Mouse (Mus musculus): ENCODE measurements at regions not wholly inside any gene's neighbourhood (a gene's known extent, or its start where the extent isn't known, plus 50 kb on each side); places are given as distances from the start of the nearest gene placed in this dataset.

DNA sequence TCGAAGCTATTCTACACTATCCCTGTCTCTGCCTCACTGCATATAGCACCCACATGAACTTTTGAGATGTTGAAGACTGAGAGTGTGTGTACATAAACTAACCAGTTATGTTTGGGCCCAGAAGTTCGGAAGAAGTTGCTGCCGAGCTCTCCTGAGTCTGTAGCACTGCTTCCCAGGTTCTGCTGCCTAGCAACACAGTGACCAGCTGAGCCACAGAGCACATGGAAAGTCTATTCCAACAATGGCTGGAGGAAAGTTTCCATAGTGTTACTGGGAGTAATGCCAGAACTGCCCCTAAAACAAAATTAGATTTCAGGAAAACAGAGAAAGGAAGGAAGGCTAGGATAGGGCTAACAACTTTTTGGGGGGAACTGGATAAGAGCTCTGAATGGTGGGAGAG is 489.2 kb upstream of the Marcks start:
- Histone ChIP-seq H3K9ac (no peak overlapping the region), H3K27ac (replicated peaks) (no peak overlapping the region), H3K4me3 (replicated peaks) (no peak overlapping the region), H3K36me3 (replicated peaks) (no peaks in the 10 kb centered on the region), H3K4me1 (replicated peaks) (no peaks in the 10 kb centered on the region), H3K9me3 (replicated peaks) (no peaks in the 10 kb centered on the region), H3K27me3 (no peaks in the 10 kb centered on the region), H3K4me2 (no peak overlapping the region)
- ATAC-seq (ENCODE audit: insufficient read depth), result no peak
- 55% methylated on average over 3 of the region's 3 CpGs for WGBS (ENCODE audit: insufficient replicate concordance)

DNA sequence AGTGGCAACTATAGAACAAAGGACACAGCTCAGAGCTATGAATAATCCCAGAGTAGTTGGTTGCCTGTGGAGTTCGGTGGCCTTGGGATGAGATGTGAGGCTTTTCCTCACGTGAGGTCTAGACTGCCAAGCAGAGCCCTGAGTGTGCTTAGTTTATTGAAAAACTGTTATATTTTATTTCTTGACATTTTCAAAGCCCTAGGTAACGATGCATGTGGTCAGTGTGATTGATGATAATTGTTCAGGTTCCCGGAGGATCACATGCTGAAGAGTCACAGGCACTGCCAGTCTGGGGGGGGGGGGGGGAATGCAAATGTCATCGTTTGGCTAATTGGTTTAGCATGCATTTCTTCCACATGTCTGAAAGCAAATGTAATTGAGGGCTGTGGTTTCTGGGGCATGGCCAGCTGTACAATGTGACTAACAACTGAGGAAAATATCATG is 488.1 kb upstream of the Marcks start:
- Histone ChIP-seq H3K9ac (no peak overlapping the region), H3K27me3 (no peaks in the 10 kb centered on the region), H3K4me2 (no peak overlapping the region), H3K36me3 (replicated peaks) (no peaks in the 10 kb centered on the region), H3K4me3 (replicated peaks) (no peak overlapping the region), H3K4me1 (replicated peaks) (no peaks in the 10 kb centered on the region), H3K9me3 (replicated peaks) (no peaks in the 10 kb centered on the region), H3K27ac (replicated peaks) (no peak overlapping the region)
- ATAC-seq (ENCODE audit: insufficient read depth), result no peak
- WGBS (ENCODE audit: insufficient replicate concordance), result 58% methylated on average over 5 of the region's 5 CpGs

DNA sequence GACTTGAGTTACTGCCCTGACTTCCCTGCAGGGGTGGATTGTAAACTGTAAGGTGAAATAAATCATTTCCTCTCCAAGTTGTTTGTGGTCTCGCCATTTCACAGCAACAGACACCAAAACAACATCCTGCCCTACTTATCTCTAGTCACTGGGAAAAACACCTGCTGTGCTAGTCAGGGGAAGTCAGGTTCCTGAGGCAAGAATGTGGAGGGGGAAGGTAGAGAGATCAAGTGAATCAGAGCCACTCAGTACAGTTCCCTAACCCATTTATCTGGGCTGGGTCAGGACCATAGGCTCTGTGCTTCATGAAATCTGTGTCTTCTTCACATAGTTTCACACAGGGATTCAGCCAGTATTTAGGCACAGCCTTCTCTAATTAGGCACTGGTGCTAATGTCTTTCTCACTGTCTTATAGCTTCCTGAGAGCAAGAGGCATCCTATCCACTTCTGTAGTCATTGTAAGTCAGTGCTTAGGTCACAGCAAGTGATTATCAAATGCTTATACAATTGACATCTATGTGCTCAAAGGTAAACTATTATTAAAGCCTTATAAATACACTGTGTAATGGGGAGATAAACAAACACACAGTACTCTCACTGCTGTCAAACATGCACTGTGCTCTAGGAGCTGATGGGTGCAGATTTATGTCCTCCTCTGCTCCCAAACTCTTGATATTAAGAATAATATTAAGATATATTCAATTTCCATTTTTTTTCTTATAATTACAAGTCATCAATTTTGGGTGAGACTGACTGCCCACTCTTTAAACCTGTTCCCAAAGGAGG is 487.4 kb upstream of the Marcks start:
- WGBS (ENCODE audit: insufficient replicate concordance), result 19% methylated on average over 1 of the region's 1 CpGs
- ATAC-seq (ENCODE audit: insufficient read depth), result no peak
- Histone ChIP-seq H3K27me3 (no peaks in the 10 kb centered on the region), H3K4me2 (no peak overlapping the region), H3K9me3 (replicated peaks) (no peaks in the 10 kb centered on the region), H3K9ac (no peak overlapping the region), H3K4me1 (replicated peaks) (no peaks in the 10 kb centered on the region), H3K4me3 (replicated peaks) (no peak overlapping the region), H3K36me3 (replicated peaks) (no peaks in the 10 kb centered on the region), H3K27ac (replicated peaks) (no peak overlapping the region)

DNA sequence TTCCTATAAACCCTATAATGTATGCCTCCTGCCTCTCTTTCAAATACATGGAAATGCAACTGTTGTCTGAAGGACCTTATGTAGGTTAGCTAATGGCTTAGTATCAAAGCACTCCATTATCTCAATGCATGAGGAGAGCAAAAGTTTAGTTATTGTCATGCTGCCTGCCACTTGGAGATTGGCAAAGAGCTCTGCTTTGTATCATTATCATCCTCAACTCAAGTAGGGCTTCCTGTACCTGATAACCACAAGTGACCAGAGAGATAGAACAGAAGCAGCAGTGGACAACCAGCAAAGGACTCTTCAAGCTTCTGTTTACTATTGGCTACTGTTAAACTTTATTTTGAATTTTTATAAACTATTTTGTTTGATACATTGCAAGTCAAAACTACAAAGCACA is 484.3 kb upstream of the Marcks start:
- H3K27ac ChIP-seq (replicated peaks), result no peak overlapping the region
- no peak overlapping the region for H3K9ac ChIP-seq
- ATAC-seq (ENCODE audit: insufficient read depth), result no peak
- no peaks in the 10 kb centered on the region for H3K9me3 ChIP-seq (replicated peaks)
- H3K4me1 ChIP-seq (replicated peaks), result no peaks in the 10 kb centered on the region
- H3K27me3 ChIP-seq, result no peaks in the 10 kb centered on the region
- no peak overlapping the region for H3K4me2 ChIP-seq
- H3K36me3 ChIP-seq (replicated peaks), result no peaks in the 10 kb centered on the region
- no peak overlapping the region for H3K4me3 ChIP-seq (replicated peaks)

DNA sequence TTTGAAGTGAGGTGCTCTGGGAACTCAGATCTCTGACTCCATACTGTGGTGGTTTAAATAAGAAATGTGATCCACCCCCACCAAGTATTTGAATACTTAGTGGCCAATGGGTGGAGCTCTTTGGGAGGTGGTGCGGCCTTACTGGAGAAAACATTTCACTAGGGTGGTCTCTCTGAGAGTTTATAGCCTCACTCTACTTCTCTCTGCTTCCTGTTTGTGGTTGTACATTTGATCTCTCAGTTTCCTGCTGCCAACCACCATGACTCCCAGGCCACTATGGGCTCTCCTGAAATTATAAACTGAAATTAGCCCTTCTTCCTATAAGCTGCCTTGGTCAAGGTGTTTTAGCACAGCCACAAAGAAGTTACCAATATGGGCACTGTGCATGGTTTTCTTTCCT is 479.9 kb upstream of the Marcks start:
- Histone ChIP-seq H3K4me1 (replicated peaks) (no peaks in the 10 kb centered on the region), H3K4me2 (no peak overlapping the region), H3K4me3 (replicated peaks) (no peak overlapping the region), H3K9ac (no peak overlapping the region), H3K27ac (replicated peaks) (no peak overlapping the region), H3K9me3 (replicated peaks) (no peaks in the 10 kb centered on the region), H3K27me3 (no peaks in the 10 kb centered on the region), H3K36me3 (replicated peaks) (no peaks in the 10 kb centered on the region)
- 48% methylated on average over 1 of the region's 1 CpGs for whole genome bisulfite sequencing (ENCODE audit: insufficient replicate concordance)
- no peak for ATAC-seq (ENCODE audit: insufficient read depth)

DNA sequence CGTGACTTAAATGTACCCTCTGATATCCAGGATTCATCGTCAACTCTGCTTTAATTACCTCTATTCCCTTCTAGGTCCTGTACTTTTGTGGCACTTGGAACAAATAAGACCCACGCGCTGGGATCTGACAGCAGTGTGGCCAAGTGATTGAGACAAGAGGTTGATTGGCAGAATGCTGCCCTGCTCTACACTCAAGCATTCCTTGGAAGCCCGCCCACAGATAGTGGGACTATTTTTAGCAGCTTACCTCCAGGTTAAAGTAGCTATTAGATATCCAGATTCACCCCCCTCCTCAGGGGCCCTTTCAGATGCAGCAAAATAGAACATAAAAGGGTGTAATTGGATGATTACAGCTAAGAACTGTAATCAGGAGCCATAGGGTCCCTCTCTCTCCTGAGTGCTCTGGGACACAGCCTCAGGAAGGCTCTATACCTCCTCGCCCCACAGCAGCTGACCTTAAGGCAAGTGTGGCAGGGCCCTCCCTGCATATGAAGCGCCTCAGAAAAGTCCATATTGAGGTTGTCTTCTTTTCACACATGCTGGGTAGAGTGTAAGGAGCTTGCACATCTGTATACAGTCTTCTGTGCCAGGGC is 479.1 kb upstream of the Marcks start:
- Histone ChIP-seq H3K9me3 (replicated peaks) (no peaks in the 10 kb centered on the region), H3K4me1 (replicated peaks) (no peaks in the 10 kb centered on the region), H3K27me3 (no peaks in the 10 kb centered on the region), H3K36me3 (replicated peaks) (no peaks in the 10 kb centered on the region), H3K4me2 (no peak overlapping the region), H3K4me3 (replicated peaks) (no peak overlapping the region), H3K27ac (replicated peaks) (no peak overlapping the region), H3K9ac (no peak overlapping the region)
- WGBS (ENCODE audit: insufficient replicate concordance), result 57% methylated on average over 7 of the region's 7 CpGs
- ATAC-seq (ENCODE audit: insufficient read depth), result no peak

DNA sequence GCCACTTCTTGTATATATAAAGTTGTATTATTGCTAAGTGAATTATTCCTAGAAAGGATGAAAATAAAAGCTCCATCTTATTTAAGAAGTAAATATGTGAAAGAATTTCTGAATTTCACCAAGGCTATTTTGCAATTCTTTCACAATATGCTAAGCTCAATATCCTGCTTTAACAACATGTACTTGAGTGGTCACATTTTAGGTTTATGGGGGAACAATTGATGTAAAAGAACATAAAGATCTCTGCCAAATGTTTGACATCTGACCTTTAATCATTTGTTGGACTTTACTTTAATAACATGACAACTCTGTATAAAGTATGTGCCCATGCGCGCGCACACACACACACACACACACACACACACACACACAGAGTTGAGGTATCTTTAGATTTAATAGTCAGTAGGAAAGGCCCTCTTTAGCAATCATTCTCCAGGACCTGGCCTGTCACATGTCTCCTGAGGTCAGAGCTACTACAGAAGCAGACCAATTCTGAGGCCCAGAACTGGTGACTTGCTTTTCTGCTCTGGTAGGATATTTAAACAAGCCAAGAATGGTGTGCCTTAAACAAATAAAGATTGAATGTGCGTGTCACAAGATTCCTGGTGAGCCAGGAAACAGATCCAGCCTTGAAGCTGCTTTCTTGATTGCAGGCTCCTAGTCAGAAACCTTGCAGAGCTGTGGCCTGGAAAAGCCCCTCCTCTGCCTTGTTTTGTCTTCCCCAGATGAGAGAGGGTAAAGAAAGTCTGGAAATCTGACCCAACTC is 477.4 kb upstream of the Marcks start:
- no peak for ATAC-seq (ENCODE audit: insufficient read depth)
- Histone ChIP-seq H3K27me3 (no peaks in the 10 kb centered on the region), H3K36me3 (replicated peaks) (no peaks in the 10 kb centered on the region), H3K27ac (replicated peaks) (no peak overlapping the region), H3K4me2 (no peak overlapping the region), H3K9ac (no peak overlapping the region), H3K9me3 (replicated peaks) (no peaks in the 10 kb centered on the region), H3K4me1 (replicated peaks) (no peaks in the 10 kb centered on the region), H3K4me3 (replicated peaks) (no peak overlapping the region)
- whole genome bisulfite sequencing (ENCODE audit: insufficient replicate concordance), result 66% methylated on average over 4 of the region's 4 CpGs

DNA sequence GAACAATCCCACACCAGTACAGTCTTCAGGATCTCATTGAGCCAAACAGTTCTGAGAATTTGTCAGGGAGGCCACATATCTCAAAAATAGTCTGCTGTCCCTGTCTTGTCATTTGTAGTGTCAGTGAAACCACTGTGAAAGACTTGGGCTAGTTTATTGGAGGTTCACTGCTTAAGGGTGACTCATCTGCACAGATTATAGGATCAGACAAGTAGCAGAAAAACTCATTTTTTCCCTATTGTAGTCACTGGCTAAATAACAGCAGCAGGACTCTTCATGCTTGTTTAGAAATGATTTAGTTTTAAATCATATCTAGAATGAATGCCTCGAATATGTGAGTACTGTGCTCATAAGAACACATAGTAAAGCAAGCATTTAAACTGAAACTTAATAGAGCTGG is 475.2 kb upstream of the Marcks start:
- Histone ChIP-seq H3K27me3 (no peaks in the 10 kb centered on the region), H3K9ac (no peak overlapping the region), H3K36me3 (replicated peaks) (no peaks in the 10 kb centered on the region), H3K27ac (replicated peaks) (no peak overlapping the region), H3K4me1 (replicated peaks) (no peaks in the 10 kb centered on the region), H3K9me3 (replicated peaks) (no peaks in the 10 kb centered on the region), H3K4me2 (no peak overlapping the region), H3K4me3 (replicated peaks) (no peak overlapping the region)
- 21% methylated on average over 1 of the region's 1 CpGs for WGBS (ENCODE audit: insufficient replicate concordance)
- ATAC-seq (ENCODE audit: insufficient read depth), result no peak

DNA sequence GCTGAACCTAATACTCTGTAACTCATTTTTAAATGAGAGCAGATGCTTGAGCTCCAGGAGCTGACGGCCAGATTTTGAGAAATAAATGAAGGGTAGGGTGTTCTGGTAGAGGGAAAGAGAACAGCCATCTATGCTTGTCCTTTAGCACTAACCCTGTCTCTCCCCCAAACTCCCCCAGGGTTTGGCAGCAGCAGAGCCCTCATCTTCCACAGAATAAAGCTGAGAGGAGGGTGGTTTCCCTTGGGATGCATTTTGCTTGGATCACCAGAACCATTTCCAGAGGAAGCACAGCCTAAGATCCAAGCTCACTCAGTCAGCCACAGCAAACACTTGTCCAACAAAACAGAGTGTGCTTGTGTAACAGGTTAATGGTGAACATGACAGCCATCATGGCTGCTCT is 464.8 kb upstream of the Marcks start:
- WGBS (ENCODE audit: insufficient replicate concordance), result 58% methylated on average over 1 of the region's 1 CpGs
- H3K4me1 ChIP-seq (replicated peaks), result no peaks in the 10 kb centered on the region
- H3K4me2 ChIP-seq, result no peak overlapping the region
- ATAC-seq (ENCODE audit: insufficient read depth), result no peak
- H3K9me3 ChIP-seq (replicated peaks), result no peaks in the 10 kb centered on the region
- H3K9ac ChIP-seq, result no peak overlapping the region
- H3K27ac ChIP-seq (replicated peaks), result no peak overlapping the region
- no peak overlapping the region for H3K4me3 ChIP-seq (replicated peaks)
- no peaks in the 10 kb centered on the region for H3K27me3 ChIP-seq
- H3K36me3 ChIP-seq (replicated peaks), result no peaks in the 10 kb centered on the region

DNA sequence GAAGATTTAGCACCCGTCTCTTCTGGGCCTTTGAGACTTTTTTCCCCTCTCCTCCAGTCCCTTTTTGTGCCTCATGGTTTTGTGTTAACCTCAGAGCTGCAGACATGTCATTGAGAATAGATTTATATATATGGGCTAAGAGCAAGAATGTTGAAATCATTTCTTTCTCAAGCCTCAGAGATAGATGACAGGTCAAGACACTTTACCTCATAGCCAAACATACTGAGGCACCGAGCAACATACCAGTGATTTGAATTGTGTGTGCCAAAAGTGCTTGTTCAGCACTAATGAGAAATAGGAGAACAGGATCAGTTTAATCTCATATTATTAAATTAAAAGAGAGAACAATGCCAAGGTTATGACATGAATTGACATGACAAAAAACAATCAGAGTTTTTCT is 464.2 kb upstream of the Marcks start:
- Histone ChIP-seq H3K4me3 (replicated peaks) (no peak overlapping the region), H3K36me3 (replicated peaks) (no peaks in the 10 kb centered on the region), H3K27ac (replicated peaks) (no peak overlapping the region), H3K27me3 (no peaks in the 10 kb centered on the region), H3K9ac (no peak overlapping the region), H3K4me1 (replicated peaks) (no peaks in the 10 kb centered on the region), H3K9me3 (replicated peaks) (no peaks in the 10 kb centered on the region), H3K4me2 (no peak overlapping the region)
- ATAC-seq (ENCODE audit: insufficient read depth), result no peak
- 32% methylated on average over 2 of the region's 2 CpGs for WGBS (ENCODE audit: insufficient replicate concordance)

DNA sequence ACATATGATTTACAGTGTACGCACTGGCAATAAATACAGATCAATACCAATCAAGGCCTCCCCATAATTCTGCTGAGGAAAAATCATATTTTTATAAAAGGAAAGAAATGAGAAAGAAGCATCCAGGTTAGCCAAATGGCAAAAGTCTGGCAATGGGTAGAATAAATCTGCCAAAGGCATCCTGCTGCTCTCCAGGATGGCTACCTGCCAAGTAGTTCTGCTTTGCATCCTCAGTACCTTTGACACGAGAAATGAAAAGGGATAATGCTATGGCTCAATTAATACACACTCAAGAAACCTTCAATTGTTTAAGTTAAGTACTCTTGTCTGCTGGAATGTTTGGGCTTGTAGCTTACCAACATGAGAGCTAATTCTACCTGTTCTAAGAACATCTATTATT is 451.2 kb upstream of the Marcks start:
- no peaks in the 10 kb centered on the region for H3K9me3 ChIP-seq (replicated peaks)
- H3K27me3 ChIP-seq, result no peaks in the 10 kb centered on the region
- no peak overlapping the region for H3K4me2 ChIP-seq
- no peaks in the 10 kb centered on the region for H3K4me1 ChIP-seq (replicated peaks)
- H3K9ac ChIP-seq, result no peak overlapping the region
- WGBS (ENCODE audit: insufficient replicate concordance), result 61% methylated on average over 2 of the region's 2 CpGs
- no peak for ATAC-seq (ENCODE audit: insufficient read depth)
- H3K4me3 ChIP-seq (replicated peaks), result no peak overlapping the region
- no peak overlapping the region for H3K27ac ChIP-seq (replicated peaks)
- H3K36me3 ChIP-seq (replicated peaks), result no peaks in the 10 kb centered on the region
